Mouse (Mus musculus): ENCODE data around the gene Akt1. TPM values are rescaled to one million over a fixed set of nuclear protein-coding genes. Genes with fewer than 3 reads are reported as not detected.

The Akt1 gene
- polyA plus RNA-seq, 1 experiment = 38.8 TPM

GRCm38 (mm10) chr12:112673576-112674091, 1.1 kb downstream of the Akt1 start:
- peak overlapping the region; percentile 93 for H3K4me3 ChIP-seq (ENCODE audit: insufficient read depth, low read depth, low read length)
- peak overlapping the region; percentile 88 for H3K27ac ChIP-seq (replicated peaks; ENCODE audit: low read depth, low read length)
- H3K4me1 ChIP-seq (ENCODE audit: control insufficient read depth, insufficient read depth, insufficient read length, low read length) = peaks cover 39% of the 10 kb centered on the region

- Histone ChIP-seq H3K4me3 (ENCODE audit: insufficient read depth, low read depth, low read length) (peak overlapping the region; percentile 93), H3K4me1 (ENCODE audit: control insufficient read depth, insufficient read depth, insufficient read length, low read length) (peaks cover 45% of the 10 kb centered on the region), H3K27ac (replicated peaks; ENCODE audit: low read depth, low read length) (peak overlapping the region; percentile 88)
Observed at GRCm38 (mm10) chr12:112672744-112673575, 1.7 kb downstream of the Akt1 start.

GRCm38 (mm10) chr12:112671891-112672290, 2.8 kb downstream of the Akt1 start:
- peaks cover 52% of the 10 kb centered on the region for H3K4me1 ChIP-seq (ENCODE audit: control insufficient read depth, insufficient read depth, insufficient read length, low read length)
- peak overlapping the region; percentile 1; the same call in 1 of the 2 replicates for H3K4me3 ChIP-seq (ENCODE audit: insufficient read depth, low read depth, low read length)
- H3K27ac ChIP-seq (replicated peaks; ENCODE audit: low read depth, low read length) = no peak overlapping the region

- H3K27ac ChIP-seq (replicated peaks; ENCODE audit: low read depth, low read length) = no peak overlapping the region
- no peak overlapping the region for H3K4me3 ChIP-seq (ENCODE audit: insufficient read depth, low read depth, low read length)
- H3K4me1 ChIP-seq (ENCODE audit: control insufficient read depth, insufficient read depth, insufficient read length, low read length) = peaks cover 57% of the 10 kb centered on the region
Observed at GRCm38 (mm10) chr12:112670718-112671393, 3.8 kb downstream of the Akt1 start.

- Histone ChIP-seq H3K4me3 (ENCODE audit: insufficient read depth, low read depth, low read length) (peak overlapping the region; percentile 27; the same call in 1 of the 2 replicates), H3K27ac (replicated peaks; ENCODE audit: low read depth, low read length) (peak overlapping the region; percentile 65), H3K4me1 (ENCODE audit: control insufficient read depth, insufficient read depth, insufficient read length, low read length) (peaks cover 62% of the 10 kb centered on the region)
Observed at GRCm38 (mm10) chr12:112667619-112668297, 6.9 kb downstream of the Akt1 start.

GRCm38 (mm10) chr12:112665881-112666544, 8.7 kb downstream of the Akt1 start:
- Histone ChIP-seq H3K4me3 (ENCODE audit: insufficient read depth, low read depth, low read length) (no peak overlapping the region), H3K27ac (replicated peaks; ENCODE audit: low read depth, low read length) (no peak overlapping the region), H3K4me1 (ENCODE audit: control insufficient read depth, insufficient read depth, insufficient read length, low read length) (peaks cover 46% of the 10 kb centered on the region)

- Histone ChIP-seq H3K4me3 (ENCODE audit: insufficient read depth, low read depth, low read length) (no peak overlapping the region), H3K27ac (replicated peaks; ENCODE audit: low read depth, low read length) (no peak overlapping the region), H3K4me1 (ENCODE audit: control insufficient read depth, insufficient read depth, insufficient read length, low read length) (peaks cover 40% of the 10 kb centered on the region)
Observed at GRCm38 (mm10) chr12:112665445-112665844, 9.2 kb downstream of the Akt1 start.

- peaks cover 35% of the 10 kb centered on the region for H3K4me1 ChIP-seq (ENCODE audit: control insufficient read depth, insufficient read depth, insufficient read length, low read length)
- no peak overlapping the region for H3K27ac ChIP-seq (replicated peaks; ENCODE audit: low read depth, low read length)
- no peak overlapping the region for H3K4me3 ChIP-seq (ENCODE audit: insufficient read depth, low read depth, low read length)
Observed at GRCm38 (mm10) chr12:112664656-112665055, 10.0 kb downstream of the Akt1 start.

GRCm38 (mm10) chr12:112664124-112664523, 10.6 kb downstream of the Akt1 start:
- Histone ChIP-seq H3K4me3 (ENCODE audit: insufficient read depth, low read depth, low read length) (no peak overlapping the region), H3K4me1 (ENCODE audit: control insufficient read depth, insufficient read depth, insufficient read length, low read length) (peaks cover 34% of the 10 kb centered on the region), H3K27ac (replicated peaks; ENCODE audit: low read depth, low read length) (no peak overlapping the region)

GRCm38 (mm10) chr12:112663716-112664115, 11.0 kb downstream of the Akt1 start:
- H3K4me1 ChIP-seq (ENCODE audit: control insufficient read depth, insufficient read depth, insufficient read length, low read length) = peaks cover 30% of the 10 kb centered on the region
- no peak overlapping the region for H3K27ac ChIP-seq (replicated peaks; ENCODE audit: low read depth, low read length)
- H3K4me3 ChIP-seq (ENCODE audit: insufficient read depth, low read depth, low read length) = no peak overlapping the region

- Histone ChIP-seq H3K4me1 (ENCODE audit: control insufficient read depth, insufficient read depth, insufficient read length, low read length) (peaks cover 26% of the 10 kb centered on the region), H3K27ac (replicated peaks; ENCODE audit: low read depth, low read length) (no peak overlapping the region), H3K4me3 (ENCODE audit: insufficient read depth, low read depth, low read length) (no peak overlapping the region)
Observed at GRCm38 (mm10) chr12:112663303-112663702, 11.4 kb downstream of the Akt1 start.

- Histone ChIP-seq H3K27ac (replicated peaks; ENCODE audit: low read depth, low read length) (no peak overlapping the region), H3K4me1 (ENCODE audit: control insufficient read depth, insufficient read depth, insufficient read length, low read length) (peaks cover 16% of the 10 kb centered on the region), H3K4me3 (ENCODE audit: insufficient read depth, low read depth, low read length) (no peak overlapping the region)
Observed at GRCm38 (mm10) chr12:112661851-112662250, 12.8 kb downstream of the Akt1 start.

GRCm38 (mm10) chr12:112661327-112661605, 13.4 kb downstream of the Akt1 start:
- H3K27ac ChIP-seq (replicated peaks; ENCODE audit: low read depth, low read length) = no peak overlapping the region
- peaks cover 11% of the 10 kb centered on the region; the same call in 1 of the 2 replicates for H3K4me1 ChIP-seq (ENCODE audit: control insufficient read depth, insufficient read depth, insufficient read length, low read length)

GRCm38 (mm10) chr12:112660576-112661326, 13.9 kb downstream of the Akt1 start:
- Histone ChIP-seq H3K27ac (replicated peaks; ENCODE audit: low read depth, low read length) (no peak overlapping the region), H3K4me3 (ENCODE audit: insufficient read depth, low read depth, low read length) (no peak overlapping the region), H3K4me1 (ENCODE audit: control insufficient read depth, insufficient read depth, insufficient read length, low read length) (peaks cover 11% of the 10 kb centered on the region; the same call in 1 of the 2 replicates)

More at GRCm38 (mm10) chr12:112661327-112661605, 13.4 kb downstream of the Akt1 start:
- H3K4me3 ChIP-seq (ENCODE audit: insufficient read depth, low read depth, low read length) = no peak overlapping the region
